Mouse (Mus musculus) limb, embryonic 14.5 days (tissue): ENCODE measurements at regions not wholly inside any gene's neighbourhood (a gene's known extent, or its start where the extent isn't known, plus 50 kb on each side); places are given as distances from the start of the nearest gene placed in this dataset.

ENCODE experiments used
- ATAC-seq: fragments of 200-750 bp; cut with Nextera tagmentation; 2 replicates; pipeline ENCODE4 v1.8.0; 2017; ENCODE audit warnings: low read depth, moderate number of reproducible peaks, moderate TSS enrichment; ENCODE audit not compliant: low FRiP score
- DNase-seq: peaks from one replicate; pipeline ENCODE4 v3.0.0-alpha.2; 2015; ENCODE audit warnings: low spot score
- H3K27ac ChIP-seq: fragments of 300-500 bp; sonication (generic); replicated peaks from 2 replicates; pipeline ENCODE4 v1.5.1; 2014; ENCODE audit warnings: low read depth, mild to moderate bottlenecking, low read length, moderate library complexity, mixed read lengths
- H3K27me3 ChIP-seq: fragments of 300-500 bp; sonication (generic); 2 replicates; pipeline ENCODE4 v1.6.1; 2014; ENCODE audit warnings: low read length, mixed read lengths; ENCODE audit not compliant: control insufficient read depth, insufficient read depth
- H3K36me3 ChIP-seq: fragments of 300-500 bp; sonication (generic); 2 replicates; pipeline ENCODE4 v1.6.1; 2014; ENCODE audit warnings: mild to moderate bottlenecking, low read length, moderate library complexity, mixed read lengths; ENCODE audit not compliant: control insufficient read depth, insufficient read depth
- H3K4me1 ChIP-seq: fragments of 300-500 bp; sonication (generic); 2 replicates; pipeline ENCODE4 v1.6.1; 2014; ENCODE audit warnings: antibody characterized with exemption, low read length, mixed read lengths; ENCODE audit not compliant: control insufficient read depth, insufficient read depth
- H3K4me2 ChIP-seq: fragments of 300-500 bp; sonication (generic); replicated peaks from 2 replicates; pipeline ENCODE4 v1.6.1; 2014; ENCODE audit warnings: low read depth, mild to moderate bottlenecking, low read length, moderate library complexity; ENCODE audit not compliant: severe bottlenecking
- H3K4me3 ChIP-seq: fragments of 300-500 bp; sonication (generic); replicated peaks from 2 replicates; pipeline ENCODE4 v1.5.1; 2014; ENCODE audit warnings: low read length
- H3K9ac ChIP-seq: fragments of 300-500 bp; sonication (generic); 2 replicates; pipeline ENCODE4 v1.6.1; 2014; ENCODE audit warnings: mild to moderate bottlenecking, low read depth, low read length, moderate library complexity; ENCODE audit not compliant: severe bottlenecking
- H3K9me3 ChIP-seq: fragments of 300-500 bp; sonication (generic); 2 replicates; pipeline ENCODE4 v1.6.1; 2016; ENCODE audit warnings: low read length; ENCODE audit not compliant: control insufficient read depth
- POLR2A ChIP-seq: fragments of 200-500 bp; IDR thresholded peaks from 2 replicates; pipeline ENCODE4 v1.8.0; 2012; ENCODE audit warnings: inconsistent platforms, mild to moderate bottlenecking, moderate library complexity, borderline replicate concordance; ENCODE audit not compliant: insufficient read depth, insufficient read length; ENCODE audit errors: extremely low read depth
- WGBS: fragments of 180-500 bp; shearing (Covaris S2); extraction: QIAGEN DNeasy Blood & Tissue Kit; methylation state at CpG from one replicate; pipeline ENCODE4 v1.1.7; 2014; 5-methylcytosine and 5-hydroxymethylcytosine counted together

DNA sequence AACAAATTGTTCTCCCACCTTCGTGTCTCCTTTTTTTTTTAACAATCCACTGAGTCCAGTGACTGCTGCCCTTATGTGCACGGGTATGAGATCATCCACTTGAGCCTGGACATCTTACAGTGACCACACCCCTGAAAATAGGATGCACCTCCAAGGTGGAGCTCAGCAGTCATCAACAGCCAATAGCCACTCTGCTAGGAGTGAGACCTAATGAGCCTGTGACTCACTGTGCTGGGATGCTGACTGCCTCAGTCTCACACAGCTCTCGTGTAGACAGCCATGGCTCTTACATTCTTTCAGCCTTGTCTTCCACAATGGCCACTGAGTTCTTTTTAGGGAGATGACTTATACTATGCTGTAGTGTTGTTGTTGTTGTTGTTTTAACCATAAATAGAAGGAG lies 133.7 kb upstream of the Zfp462 start:
- Histone ChIP-seq H3K4me1 (no peaks in the 10 kb centered on the region), H3K9me3 (no peaks in the 10 kb centered on the region), H3K4me3 (no peak overlapping the region), H3K27me3 (no peaks in the 10 kb centered on the region), H3K4me2 (no peak overlapping the region), H3K36me3 (no peaks in the 10 kb centered on the region), H3K9ac (no peak overlapping the region), H3K27ac (no peak overlapping the region)
- DNase-seq = no peak
- WGBS = 70% methylated on average over 3 of the region's 3 CpGs
- no peak for TF ChIP-seq POLR2A
- ATAC-seq = no peak

- Histone ChIP-seq H3K4me2 (no peak overlapping the region), H3K27me3 (no peaks in the 10 kb centered on the region), H3K9ac (no peak overlapping the region), H3K27ac (no peak overlapping the region), H3K9me3 (no peaks in the 10 kb centered on the region), H3K4me3 (no peak overlapping the region), H3K4me1 (no peaks in the 10 kb centered on the region), H3K36me3 (no peaks in the 10 kb centered on the region)
- no peak for TF ChIP-seq POLR2A
- 71% methylated on average over 10 of the region's 10 CpGs for WGBS
- DNase-seq (no peak), ATAC-seq (no peak)
Observed at GRCm38 (mm10) chr4:54812740-54813634, 131.9 kb upstream of the Zfp462 start.

GRCm38 (mm10) chr4:54837326-54837725 lies 107.5 kb upstream of the Zfp462 start:
- ATAC-seq (peak; percentile 44; the same call in 1 of the 2 replicates), DNase-seq (peak; percentile 81)
- Histone ChIP-seq H3K4me2 (no peak overlapping the region), H3K9me3 (no peaks in the 10 kb centered on the region), H3K27me3 (no peaks in the 10 kb centered on the region), H3K9ac (no peak overlapping the region), H3K27ac (peak overlapping the region; percentile 39; the same call in 1 of the 2 replicates), H3K4me1 (peaks cover 21% of the 10 kb centered on the region), H3K36me3 (no peaks in the 10 kb centered on the region), H3K4me3 (no peak overlapping the region)
- 35% methylated on average over 2 of the region's 2 CpGs for WGBS
- TF ChIP-seq POLR2A = no peak

- TF ChIP-seq POLR2A = no peak
- no peaks in the 10 kb centered on the region for H3K36me3 ChIP-seq
- no peak for DNase-seq
- no peak overlapping the region for H3K27ac ChIP-seq
- H3K4me3 ChIP-seq = no peak overlapping the region
- ATAC-seq = no peak
- H3K9ac ChIP-seq = no peak overlapping the region
- no peaks in the 10 kb centered on the region for H3K27me3 ChIP-seq
- peaks cover 21% of the 10 kb centered on the region for H3K4me1 ChIP-seq
- 46% methylated on average over 5 of the region's 5 CpGs for whole genome bisulfite sequencing
- no peak overlapping the region for H3K4me2 ChIP-seq
- no peaks in the 10 kb centered on the region for H3K9me3 ChIP-seq
Observed at GRCm38 (mm10) chr4:54838111-54838510, 106.7 kb upstream of the Zfp462 start.

DNA sequence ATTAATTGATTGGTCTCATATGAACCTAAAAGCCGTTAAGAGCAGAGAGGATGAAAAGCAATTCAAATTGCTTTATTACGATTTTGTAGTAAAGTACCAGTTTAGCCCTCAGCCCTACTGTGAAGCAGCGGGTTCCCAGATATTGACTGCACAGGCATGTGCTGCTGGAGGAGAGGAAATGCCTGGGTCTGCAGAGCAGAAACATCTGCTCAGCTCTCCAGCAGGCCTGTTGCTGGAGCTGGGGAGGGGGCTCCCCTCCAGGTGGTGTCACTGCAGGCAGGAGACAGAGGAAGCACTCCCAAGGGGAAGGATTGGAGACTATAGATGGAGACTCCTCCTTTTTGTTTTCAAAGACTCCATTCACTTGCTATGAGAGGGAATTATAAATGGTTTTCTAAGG lies 106.1 kb upstream of the Zfp462 start:
- H3K36me3 ChIP-seq = no peaks in the 10 kb centered on the region
- H3K9me3 ChIP-seq = no peaks in the 10 kb centered on the region
- peaks cover 21% of the 10 kb centered on the region for H3K4me1 ChIP-seq
- H3K9ac ChIP-seq = no peak overlapping the region
- WGBS = 12% methylated on average over 3 of the region's 3 CpGs
- peak; percentile 33 for DNase-seq
- H3K27ac ChIP-seq = no peak overlapping the region
- no peak overlapping the region for H3K4me2 ChIP-seq
- TF ChIP-seq POLR2A = no peak
- no peaks in the 10 kb centered on the region for H3K27me3 ChIP-seq
- H3K4me3 ChIP-seq = no peak overlapping the region
- ATAC-seq = peak; percentile 53; the same call in 1 of the 2 replicates
